Mouse (Mus musculus) brain, embryonic 14.5 days (tissue): ENCODE measurements around the gene Rgcc.

Experiments used
- CTCF ChIP-seq: fragments of 200-500 bp; IDR thresholded peaks from 2 replicates; pipeline ENCODE4 v1.5.1; 2012; ENCODE audit warnings: inconsistent platforms, mild to moderate bottlenecking, moderate library complexity, borderline replicate concordance; ENCODE audit not compliant: insufficient read depth, insufficient read length; ENCODE audit errors: extremely low read depth
- POLR2A ChIP-seq: fragments of 200-500 bp; IDR thresholded peaks from 2 replicates; pipeline ENCODE4 v1.6.1; 2012; ENCODE audit warnings: mild to moderate bottlenecking, inconsistent platforms, borderline replicate concordance; ENCODE audit not compliant: poor library complexity, insufficient read depth, insufficient read length, severe bottlenecking; ENCODE audit errors: extremely low read depth

- TF ChIP-seq POLR2A (no peak), CTCF (no peak)
Measured at GRCm38 (mm10) chr14:79300641-79301350, 649 bp downstream of the Rgcc start.
